Mouse (Mus musculus) limb, embryonic 11.5 days (tissue): ENCODE data around the gene Mfsd12. TPM values are rescaled to one million over a fixed set of nuclear protein-coding genes. Genes with fewer than 3 reads are reported as not detected.

Source experiments
- ATAC-seq: fragments of 200-750 bp; cut with Nextera tagmentation; 2 replicates; pipeline ENCODE4 v1.8.0; 2017; ENCODE audit warnings: low read depth; ENCODE audit not compliant: insufficient number of reproducible peaks, low FRiP score, low TSS enrichment
- DNase-seq: peaks from one replicate; pipeline ENCODE4 v3.0.0-alpha.2; 2015; ENCODE audit warnings: low spot score
- H3K27ac ChIP-seq: fragments of 300-500 bp; sonication (generic); replicated peaks from 2 replicates; pipeline ENCODE4 v1.5.1; 2014; ENCODE audit warnings: low read depth, mild to moderate bottlenecking, low read length
- H3K27me3 ChIP-seq: fragments of 300-500 bp; sonication (generic); 2 replicates; pipeline ENCODE4 v1.6.1; 2014; ENCODE audit warnings: mild to moderate bottlenecking, low read length, mixed read lengths; ENCODE audit not compliant: control insufficient read depth, insufficient read depth
- H3K36me3 ChIP-seq: fragments of 300-500 bp; sonication (generic); 2 replicates; pipeline ENCODE4 v1.6.1; 2014; ENCODE audit warnings: mild to moderate bottlenecking, low read length, moderate library complexity, mixed read lengths; ENCODE audit not compliant: control insufficient read depth, insufficient read depth
- H3K4me1 ChIP-seq: fragments of 300-500 bp; sonication (generic); 2 replicates; pipeline ENCODE4 v1.6.1; 2014; ENCODE audit warnings: low read length, mixed read lengths; ENCODE audit not compliant: control insufficient read depth, insufficient read depth
- H3K4me2 ChIP-seq: fragments of 300-500 bp; sonication (generic); 2 replicates; pipeline ENCODE4 v1.6.1; 2014; ENCODE audit warnings: low read depth, mild to moderate bottlenecking, moderate library complexity; ENCODE audit not compliant: severe bottlenecking
- H3K4me3 ChIP-seq: fragments of 300-500 bp; sonication (generic); 2 replicates; pipeline ENCODE4 v1.5.1; 2014; ENCODE audit warnings: low read depth, low read length
- H3K9ac ChIP-seq: fragments of 300-500 bp; sonication (generic); 2 replicates; pipeline ENCODE4 v1.6.1; 2014; ENCODE audit warnings: mild to moderate bottlenecking, low read length
- H3K9me3 ChIP-seq: fragments of 300-500 bp; sonication (generic); 2 replicates; pipeline ENCODE4 v1.6.1; 2016; ENCODE audit warnings: low read length; ENCODE audit not compliant: control insufficient read depth
- WGBS: fragments of 180-500 bp; shearing (Covaris S2); extraction: QIAGEN DNeasy Blood & Tissue Kit; methylation state at CpG from one replicate; pipeline ENCODE4 v1.1.7; 2014; 5-methylcytosine and 5-hydroxymethylcytosine counted together
- polyA plus RNA-seq: library from polyadenylated mRNA; unstranded; fragments of >200 nt; fragmentation: Nextera tagmentation; extraction: Ambion mirVana; gene quantifications from 2 replicates; pipeline ENCODE4 v1.2.1, GENCODE M21; 2014

Gene Mfsd12
- polyA plus RNA-seq, 1 experiment from 2014 or later: 4.7 TPM

GRCm38 (mm10) chr10:81385603-81386306, 28.5 kb downstream of the Mfsd12 start:
- WGBS: 87% methylated on average over 22 of the region's 22 CpGs
- Histone ChIP-seq H3K4me1 (peaks cover 6% of the 10 kb centered on the region), H3K36me3 (peaks cover 19% of the 10 kb centered on the region; the same call in 1 of the 2 replicates), H3K9ac (no peak overlapping the region), H3K4me3 (no peak overlapping the region), H3K27ac (no peak overlapping the region), H3K4me2 (peak overlapping the region; percentile 91; the same call in 1 of the 2 replicates), H3K27me3 (no peaks in the 10 kb centered on the region), H3K9me3 (no peaks in the 10 kb centered on the region)
- DNase-seq (no peak), ATAC-seq (no peak)

- Histone ChIP-seq H3K4me3 (no peak overlapping the region), H3K36me3 (peaks cover 19% of the 10 kb centered on the region; the same call in 1 of the 2 replicates)
Measured at GRCm38 (mm10) chr10:81387716-81388115, 30.4 kb downstream of the Mfsd12 start.

GRCm38 (mm10) chr10:81388505-81389055, 31.3 kb downstream of the Mfsd12 start, which contains the start of gene Gm48552:
Gene Gm48552 (plus strand): TSS chr10:81389005.
- ATAC-seq: no peak
- no peak within 1 kb of the TSS for H3K27ac ChIP-seq
- DNase-seq: no peak

More at GRCm38 (mm10) chr10:81387716-81388115, 30.4 kb downstream of the Mfsd12 start:
- no peak overlapping the region for H3K9ac ChIP-seq
- no peaks in the 10 kb centered on the region for H3K27me3 ChIP-seq
- no peak overlapping the region for H3K4me2 ChIP-seq
- WGBS: 92% methylated on average over 20 of the region's 20 CpGs
- H3K27ac ChIP-seq: no peak overlapping the region
- peaks cover 6% of the 10 kb centered on the region for H3K4me1 ChIP-seq
- H3K9me3 ChIP-seq: no peaks in the 10 kb centered on the region
- no peak for DNase-seq
- ATAC-seq: no peak

GRCm38 (mm10) chr10:81389373-81389772, 32.1 kb downstream of the Mfsd12 start:
- H3K27ac ChIP-seq: no peak overlapping the region
- peaks cover 13% of the 10 kb centered on the region for H3K4me1 ChIP-seq
- ATAC-seq (no peak), DNase-seq (no peak)
- H3K27me3 ChIP-seq: no peaks in the 10 kb centered on the region
- H3K9ac ChIP-seq: no peak overlapping the region
- no peak overlapping the region for H3K4me3 ChIP-seq
- no peak overlapping the region for H3K4me2 ChIP-seq
- H3K36me3 ChIP-seq: peaks cover 19% of the 10 kb centered on the region; the same call in 1 of the 2 replicates
- WGBS: 64% methylated on average over 3 of the region's 3 CpGs
- no peaks in the 10 kb centered on the region for H3K9me3 ChIP-seq

More at GRCm38 (mm10) chr10:81388505-81389055, 31.3 kb downstream of the Mfsd12 start, which contains the start of gene Gm48552:
- Histone ChIP-seq H3K36me3 (peaks cover 19% of the 10 kb centered on the region; the same call in 1 of the 2 replicates), H3K4me2 (no peak within 1 kb of the TSS), H3K4me3 (no peak within 1 kb of the TSS), H3K27me3 (no peaks in the 10 kb centered on the region), H3K9ac (no peak within 1 kb of the TSS), H3K9me3 (no peaks in the 10 kb centered on the region), H3K4me1 (peaks cover 13% of the 10 kb centered on the region)
- 87% methylated on average over 5 of the region's 5 CpGs for WGBS

GRCm38 (mm10) chr10:81389801-81390677, 32.7 kb downstream of the Mfsd12 start:
- peaks cover 13% of the 10 kb centered on the region for H3K4me1 ChIP-seq
- no peaks in the 10 kb centered on the region for H3K27me3 ChIP-seq
- no peak overlapping the region for H3K9ac ChIP-seq
- H3K27ac ChIP-seq: no peak overlapping the region
- H3K9me3 ChIP-seq: no peaks in the 10 kb centered on the region
- WGBS: 63% methylated on average over 23 of the region's 23 CpGs
- peaks cover 19% of the 10 kb centered on the region; the same call in 1 of the 2 replicates for H3K36me3 ChIP-seq
- no peak overlapping the region for H3K4me3 ChIP-seq
- no peak for ATAC-seq
- peak; percentile 86 for DNase-seq
- H3K4me2 ChIP-seq: no peak overlapping the region

- ATAC-seq (no peak), DNase-seq (no peak)
- H3K9me3 ChIP-seq: no peaks in the 10 kb centered on the region
- H3K9ac ChIP-seq: no peak overlapping the region
- peaks cover 19% of the 10 kb centered on the region; the same call in 1 of the 2 replicates for H3K36me3 ChIP-seq
- H3K4me2 ChIP-seq: no peak overlapping the region
- H3K4me1 ChIP-seq: peaks cover 8% of the 10 kb centered on the region; the same call in 1 of the 2 replicates
- H3K27ac ChIP-seq: no peak overlapping the region
- WGBS: 89% methylated on average over 13 of the region's 13 CpGs
- H3K4me3 ChIP-seq: no peak overlapping the region
- H3K27me3 ChIP-seq: no peaks in the 10 kb centered on the region
Measured at GRCm38 (mm10) chr10:81390678-81390965, 33.3 kb downstream of the Mfsd12 start.

- H3K9me3 ChIP-seq: no peaks in the 10 kb centered on the region
- DNase-seq (no peak), ATAC-seq (no peak)
- peaks cover 8% of the 10 kb centered on the region; the same call in 1 of the 2 replicates for H3K4me1 ChIP-seq
- H3K4me2 ChIP-seq: no peak overlapping the region
- H3K9ac ChIP-seq: no peak overlapping the region
- H3K27ac ChIP-seq: no peak overlapping the region; the same call in 1 of the 2 replicates
- H3K4me3 ChIP-seq: no peak overlapping the region
- H3K36me3 ChIP-seq: peaks cover 8% of the 10 kb centered on the region; the same call in 1 of the 2 replicates
- H3K27me3 ChIP-seq: no peaks in the 10 kb centered on the region
- 86% methylated on average over 6 of the region's 6 CpGs for WGBS
Measured at GRCm38 (mm10) chr10:81392270-81392669, 35.0 kb downstream of the Mfsd12 start.

- ATAC-seq (no peak), DNase-seq (no peak)
- H3K27ac ChIP-seq: no peak within 1 kb of the TSS; the same call in none of the 2 replicates
- H3K9me3 ChIP-seq: no peaks in the 10 kb centered on the region
- peak within 1 kb of the TSS; percentile 24 for H3K4me2 ChIP-seq
- 60% methylated on average over 14 of the region's 14 CpGs for WGBS
- H3K27me3 ChIP-seq: no peaks in the 10 kb centered on the region
- H3K36me3 ChIP-seq: peaks cover 6% of the 10 kb centered on the region; the same call in 1 of the 2 replicates
- peak within 1 kb of the TSS; percentile 40; the same call in 1 of the 2 replicates for H3K9ac ChIP-seq
- peaks cover 9% of the 10 kb centered on the region; the same call in 1 of the 2 replicates for H3K4me1 ChIP-seq
- peak within 1 kb of the TSS; percentile 17; the same call in 1 of the 2 replicates for H3K4me3 ChIP-seq
Measured at GRCm38 (mm10) chr10:81392781-81393185, 35.5 kb downstream of the Mfsd12 start, which contains the start of gene Smim24. Gene Smim24 (plus strand): TSS chr10:81393051.
